Mouse (Mus musculus) lung, postnatal 4 days (tissue): Measurements from ENCODE around the gene Cdk18.

Experiments used
- DNase-seq, 2 experiments: peaks; one replicate each; pipeline ENCODE4 v3.0.0; 2021

Cdk18 gene

DNA sequence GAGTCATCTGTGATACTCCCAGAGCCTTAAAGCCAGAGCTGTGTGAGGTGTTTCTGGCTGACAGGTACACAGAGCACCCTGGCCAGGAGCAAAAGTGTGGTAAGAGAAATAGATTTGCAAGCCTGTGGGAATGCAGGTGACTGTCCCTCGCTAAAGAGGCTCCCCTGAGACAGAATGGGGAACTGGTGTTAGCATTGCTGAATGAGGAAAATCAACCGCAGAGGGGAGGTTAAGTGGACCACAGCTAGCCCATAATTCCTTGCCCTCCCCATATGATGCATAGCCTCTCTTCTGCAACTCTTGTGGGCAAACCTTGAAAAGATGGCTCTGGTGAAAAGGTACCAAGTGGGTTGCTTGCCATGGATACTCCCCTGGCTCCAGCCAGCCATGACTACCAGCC lies 9.9 kb upstream of the Cdk18 start:
- DNase-seq = peak in 1 of 2 experiments; percentile 6

DNA sequence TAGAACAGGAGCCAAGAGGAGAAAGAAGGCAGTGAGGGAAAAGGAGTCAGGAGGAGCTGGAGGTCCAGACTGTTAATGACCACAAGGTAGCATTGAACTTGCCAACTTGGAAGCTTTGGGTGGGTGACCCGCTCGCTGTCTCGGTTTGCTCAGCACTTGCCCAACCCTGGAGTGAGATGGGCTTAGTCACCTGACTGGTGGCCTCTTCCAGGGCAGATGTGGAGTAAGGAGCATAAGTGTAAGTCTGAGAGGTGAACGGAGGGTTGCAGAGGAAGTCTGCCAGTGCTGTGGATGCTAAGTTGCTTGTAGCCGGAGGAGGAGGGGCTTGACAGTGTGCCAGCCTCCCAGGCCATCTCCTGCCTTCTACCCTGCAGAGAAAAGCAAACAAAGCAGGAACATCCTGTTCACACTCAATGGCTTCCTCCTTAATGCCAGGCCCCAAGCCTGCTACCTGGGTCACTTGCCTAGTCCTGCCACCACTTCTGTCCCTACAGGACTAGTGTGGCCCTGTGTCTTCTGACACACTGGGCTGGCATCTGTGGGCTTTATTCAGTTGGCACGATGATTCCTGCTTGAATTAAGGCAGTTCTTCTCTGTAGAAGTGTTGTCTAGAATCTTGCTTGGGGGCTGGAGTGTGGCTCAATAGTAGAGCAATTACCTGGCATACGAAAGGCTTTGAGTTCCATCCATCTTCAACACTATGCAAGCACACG lies 6.6 kb upstream of the Cdk18 start:
- peak; percentile 66 to 82 for DNase-seq

DNA sequence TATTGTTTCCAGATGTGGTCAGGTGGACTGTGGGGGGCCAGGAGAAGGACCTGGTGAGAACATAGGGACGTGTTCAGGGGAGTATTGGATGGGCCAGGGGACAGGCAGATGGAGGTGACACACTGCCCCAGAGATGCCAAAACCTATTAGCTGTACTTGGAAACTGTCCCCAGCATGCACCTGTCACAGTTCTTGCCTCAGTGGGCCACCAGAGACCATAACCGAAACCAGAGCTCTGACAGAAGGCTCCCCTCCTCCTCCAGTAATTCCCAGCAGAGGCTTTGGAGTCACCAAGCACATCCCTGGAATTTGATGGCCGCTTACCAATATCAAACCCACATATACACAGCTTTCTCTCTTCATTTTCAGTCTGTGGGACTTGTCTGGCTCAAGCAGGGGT lies 5.4 kb upstream of the Cdk18 start:
- DNase-seq = no peak

DNA sequence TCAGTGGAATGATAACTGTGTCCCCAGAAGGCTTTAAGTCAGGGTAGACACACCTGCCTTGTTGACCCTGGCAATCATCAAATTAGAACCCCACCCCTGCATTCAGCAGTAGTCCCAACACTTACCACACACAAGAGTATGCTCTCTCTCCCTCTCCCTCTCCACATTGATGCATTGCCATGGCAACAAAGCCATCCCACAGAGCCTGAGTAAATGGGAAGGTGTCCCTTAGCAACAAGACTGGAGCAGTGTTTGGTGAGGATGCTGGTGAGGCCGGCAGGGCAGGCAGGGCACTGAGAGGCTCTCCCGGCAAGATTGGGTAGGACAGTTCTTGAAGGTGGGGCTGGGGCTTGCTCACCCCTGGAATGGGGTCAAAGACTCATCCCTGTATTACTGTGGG lies 4.7 kb upstream of the Cdk18 start:
- no peak for DNase-seq

DNA sequence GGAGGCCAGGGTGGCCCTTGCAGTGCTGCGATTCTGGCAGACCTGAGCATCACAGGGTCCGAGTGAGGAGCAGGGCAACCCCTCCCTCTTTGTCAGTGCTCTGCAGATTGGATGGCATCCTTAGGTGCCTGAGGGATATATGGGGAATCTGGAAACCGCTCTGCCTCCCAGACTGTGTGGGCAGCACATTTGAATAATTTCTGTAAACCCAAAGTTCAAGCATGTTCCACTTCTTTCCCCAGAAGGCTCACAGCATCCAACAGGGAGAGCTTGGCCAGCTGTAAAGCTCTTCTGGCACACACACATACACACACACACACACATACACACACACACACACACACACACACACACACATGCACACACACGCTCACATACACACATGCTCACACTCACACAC lies 4.2 kb upstream of the Cdk18 start:
- DNase-seq = no peak

DNA sequence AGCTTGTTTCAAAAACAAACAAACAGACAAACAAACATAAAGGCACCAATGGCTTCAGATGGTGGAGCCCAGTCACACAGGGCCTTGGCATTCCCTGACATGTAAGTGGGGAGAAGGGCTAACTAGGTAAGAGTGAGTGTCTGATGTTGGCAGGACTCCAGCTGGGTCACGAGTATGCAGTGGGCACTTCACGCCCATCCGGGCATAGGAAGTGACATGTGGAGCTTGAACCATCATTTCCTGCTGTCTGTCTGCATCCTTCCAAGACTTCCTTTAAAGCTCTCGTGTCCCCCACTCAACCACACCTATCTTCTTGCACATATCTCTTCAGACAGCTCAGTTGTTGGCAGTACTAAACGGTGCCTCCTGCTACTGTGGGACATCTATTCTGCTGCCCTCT lies 3.6 kb upstream of the Cdk18 start:
- DNase-seq = peak; percentile 59 to 68

DNA sequence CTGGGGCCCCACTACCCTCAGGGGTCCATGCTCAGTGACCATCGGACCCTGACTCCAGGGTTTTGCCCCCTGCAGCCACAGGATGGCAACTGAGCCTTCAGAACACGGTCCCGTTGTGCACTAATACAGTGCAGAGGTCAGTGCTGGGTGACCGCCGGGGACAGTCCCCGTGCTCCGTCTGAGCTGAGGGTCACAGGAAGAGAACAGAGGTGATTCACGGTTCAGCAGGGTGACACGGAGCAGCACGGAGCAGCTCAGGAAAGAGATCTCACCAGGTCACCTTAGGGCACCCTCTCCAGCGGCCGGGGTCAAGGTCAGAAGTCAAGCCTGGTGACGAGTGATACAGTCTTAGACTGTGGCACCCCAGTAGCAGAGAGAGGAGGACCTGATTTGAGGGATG lies 2.3 kb upstream of the Cdk18 start:
- DNase-seq = no peak

DNA sequence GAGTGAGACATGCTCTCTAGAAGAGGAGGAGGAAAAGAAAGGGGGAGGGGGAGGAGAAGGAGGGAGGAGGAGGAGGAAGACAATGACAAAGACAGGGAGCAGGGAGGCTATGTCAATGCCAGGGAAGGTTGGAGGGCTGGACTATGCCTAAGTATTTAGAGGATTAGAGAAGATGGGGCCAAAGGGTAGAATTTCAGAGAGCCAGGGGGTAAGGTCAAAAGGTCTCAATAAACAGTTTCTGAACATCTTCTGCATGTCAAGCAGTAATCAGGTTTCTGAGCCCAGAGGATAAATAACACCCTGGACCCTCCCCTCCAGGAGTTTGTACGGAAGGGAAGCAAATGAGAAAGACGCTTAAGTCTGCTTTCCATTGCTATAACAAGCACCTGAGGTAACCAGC lies 1.7 kb upstream of the Cdk18 start:
- DNase-seq = no peak

DNA sequence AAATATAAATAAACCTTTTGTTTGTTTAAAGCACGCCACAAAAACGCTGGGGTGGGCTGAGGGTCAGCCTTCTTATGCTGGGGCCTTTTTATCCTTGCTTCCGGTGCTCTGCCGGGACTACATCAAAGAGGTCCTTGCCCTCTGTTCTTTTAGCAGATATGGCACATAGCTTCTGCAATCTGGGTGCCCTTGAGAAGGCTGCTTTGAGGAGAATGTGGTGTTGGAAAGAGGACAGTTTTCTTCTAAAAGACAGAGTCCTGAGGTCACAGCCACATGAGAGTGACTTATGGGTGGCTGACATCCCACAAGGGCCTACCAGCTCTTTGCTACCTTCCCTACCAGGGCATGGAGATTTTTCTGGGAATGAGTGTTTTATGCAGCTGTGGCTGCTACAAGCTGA lies 1.1 kb upstream of the Cdk18 start:
- no peak for DNase-seq

DNA sequence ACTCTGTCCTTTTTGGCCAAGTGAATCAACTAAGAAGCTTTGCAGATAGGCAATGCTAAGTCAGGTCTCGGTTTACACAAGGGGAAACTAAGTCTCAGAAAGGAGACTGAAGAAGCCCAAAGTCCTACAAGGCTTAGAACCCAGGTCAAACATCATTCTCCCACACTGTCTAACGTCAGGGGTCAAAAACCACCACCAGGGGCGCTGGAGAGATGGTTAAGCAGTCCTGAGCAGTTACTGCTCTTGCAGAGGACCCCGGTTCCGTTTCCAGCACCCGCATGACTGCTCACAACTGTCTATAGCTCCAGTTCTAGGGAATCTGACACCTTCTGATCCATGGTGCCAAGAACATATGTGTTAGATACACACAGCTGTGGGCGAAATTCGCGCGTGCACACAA lies 687 bp upstream of the Cdk18 start:
- peak in 1 of 2 experiments; percentile 61 for DNase-seq

DNA sequence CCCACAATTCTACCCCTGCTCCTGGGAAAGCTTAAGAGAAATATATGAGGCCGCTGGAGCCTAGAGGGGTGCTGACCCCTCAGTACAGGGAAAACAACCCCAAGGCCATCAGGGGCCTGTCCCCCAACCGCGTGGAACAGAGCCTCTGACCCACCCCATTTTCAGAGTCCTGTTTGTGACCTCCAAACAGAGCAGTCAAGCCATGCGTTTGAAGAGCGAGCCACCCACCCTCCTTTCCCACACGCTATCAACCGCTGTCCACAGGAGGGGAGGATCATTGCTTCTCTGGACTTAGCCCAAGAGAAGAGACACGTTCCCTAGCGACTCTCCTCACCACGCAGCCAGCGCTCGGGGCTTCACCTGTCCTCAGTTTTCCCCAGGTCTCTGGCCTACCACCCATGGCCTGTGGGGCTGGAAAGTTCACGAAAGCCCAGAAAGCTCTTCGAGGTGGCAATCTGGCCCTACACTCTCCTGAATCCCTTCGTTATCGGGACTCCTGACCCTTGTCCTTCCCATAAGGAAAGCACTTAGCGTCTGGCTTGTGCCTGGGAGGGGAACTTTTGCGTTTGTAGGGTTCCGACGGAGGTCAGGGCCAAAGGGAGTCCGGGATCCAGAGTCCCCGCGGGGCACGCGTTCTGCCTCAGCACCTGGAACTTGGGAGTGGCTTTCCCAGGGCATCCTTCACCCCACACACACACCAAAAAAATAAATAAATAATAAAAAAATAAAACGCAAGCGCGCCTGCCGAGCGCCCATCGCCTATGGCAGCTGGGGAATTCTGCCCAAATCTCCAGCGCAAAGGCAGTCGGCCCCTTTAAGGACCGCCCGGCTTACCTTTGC lies 688 bp downstream of the Cdk18 start:
- DNase-seq = no peak

DNA sequence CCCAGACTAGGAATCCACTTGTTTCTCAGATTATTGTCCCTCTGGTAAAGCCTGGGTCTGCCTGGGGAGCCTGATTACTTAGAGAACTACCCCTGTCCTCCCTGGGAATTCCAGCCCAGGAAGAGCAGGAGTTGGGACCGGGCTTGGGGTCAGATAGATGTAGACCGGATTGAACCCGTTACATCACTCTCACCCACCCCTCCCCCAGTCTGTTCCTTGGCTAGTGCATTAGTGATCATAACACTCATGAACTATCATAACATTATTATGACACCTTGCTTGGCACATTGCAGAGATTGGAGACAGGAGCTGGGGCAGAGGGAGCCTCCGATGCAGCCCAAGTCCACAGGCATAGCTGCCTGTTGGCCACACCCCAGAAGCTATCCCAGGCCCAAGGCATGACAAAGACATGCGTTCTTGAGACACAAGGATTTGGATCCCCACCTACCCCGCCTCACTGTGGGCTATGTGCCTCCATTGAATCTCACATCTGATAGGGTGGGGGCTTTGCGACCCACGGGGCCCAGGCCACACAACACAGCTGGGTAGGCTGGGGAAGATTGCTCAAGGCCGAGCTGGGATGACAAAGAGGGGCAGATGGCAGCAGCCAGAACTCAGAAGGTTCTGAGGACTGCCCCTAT lies 1.4 kb downstream of the Cdk18 start:
- DNase-seq = no peak

DNA sequence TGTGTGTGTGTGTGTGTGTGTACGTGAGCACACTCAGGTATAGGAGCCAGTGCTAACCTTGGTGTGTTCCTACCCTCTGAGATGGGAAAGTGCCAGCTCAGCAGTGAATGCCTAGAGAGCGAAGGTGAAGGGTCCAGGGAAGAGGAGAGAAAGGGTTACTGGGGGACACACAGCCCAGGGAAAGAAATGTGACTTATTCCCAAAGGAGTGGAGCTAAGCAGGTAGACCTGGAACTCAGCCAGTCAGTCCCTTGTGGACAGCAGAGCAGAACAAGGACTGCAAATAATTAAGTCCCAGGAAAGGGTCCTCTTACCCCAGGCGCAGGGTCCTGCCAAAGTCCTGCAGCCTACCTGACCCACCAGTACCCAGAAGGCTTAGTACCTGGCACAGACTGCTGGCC lies 2.6 kb downstream of the Cdk18 start:
- no peak for DNase-seq

DNA sequence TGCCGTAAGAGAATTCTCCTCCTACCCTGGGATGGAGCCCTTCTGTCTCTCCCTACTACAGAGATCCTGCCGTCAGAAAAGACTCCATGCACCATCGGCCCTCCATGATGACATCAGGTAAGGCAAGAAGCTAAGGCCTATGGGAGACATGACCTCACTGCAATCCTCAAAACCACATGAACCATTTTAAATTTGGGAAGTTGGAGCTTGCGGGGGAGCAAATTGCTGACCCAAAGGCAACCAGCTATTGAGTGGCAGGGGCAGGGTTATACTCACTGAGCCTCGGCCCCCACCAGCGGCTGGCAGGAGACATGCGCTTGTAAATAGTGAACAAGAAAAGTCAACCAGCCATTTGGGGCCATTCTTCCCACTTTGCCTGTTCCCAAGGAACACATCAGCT lies 3.9 kb downstream of the Cdk18 start:
- no peak for DNase-seq

DNA sequence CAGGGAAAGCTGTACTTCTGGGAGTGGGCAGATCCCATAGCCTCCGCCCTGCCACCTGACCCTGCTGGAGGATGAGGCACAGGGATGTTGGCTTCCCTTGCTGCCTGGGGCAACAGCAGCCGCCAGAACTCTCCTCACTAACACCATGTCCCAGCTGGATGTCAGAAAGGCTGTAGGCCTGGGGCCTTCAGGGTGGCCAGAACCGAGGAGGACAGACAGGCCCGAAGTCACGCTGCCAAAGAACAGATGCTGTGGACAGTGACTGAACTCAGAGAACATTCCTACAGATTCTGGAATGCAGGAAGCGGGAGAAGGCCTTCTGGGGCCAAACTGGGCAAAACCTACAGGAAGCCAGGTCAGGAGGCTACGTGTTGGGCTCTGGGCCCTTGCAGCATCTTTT lies 11.2 kb downstream of the Cdk18 start:
- peak in 1 of 2 experiments; percentile 71 for DNase-seq

DNA sequence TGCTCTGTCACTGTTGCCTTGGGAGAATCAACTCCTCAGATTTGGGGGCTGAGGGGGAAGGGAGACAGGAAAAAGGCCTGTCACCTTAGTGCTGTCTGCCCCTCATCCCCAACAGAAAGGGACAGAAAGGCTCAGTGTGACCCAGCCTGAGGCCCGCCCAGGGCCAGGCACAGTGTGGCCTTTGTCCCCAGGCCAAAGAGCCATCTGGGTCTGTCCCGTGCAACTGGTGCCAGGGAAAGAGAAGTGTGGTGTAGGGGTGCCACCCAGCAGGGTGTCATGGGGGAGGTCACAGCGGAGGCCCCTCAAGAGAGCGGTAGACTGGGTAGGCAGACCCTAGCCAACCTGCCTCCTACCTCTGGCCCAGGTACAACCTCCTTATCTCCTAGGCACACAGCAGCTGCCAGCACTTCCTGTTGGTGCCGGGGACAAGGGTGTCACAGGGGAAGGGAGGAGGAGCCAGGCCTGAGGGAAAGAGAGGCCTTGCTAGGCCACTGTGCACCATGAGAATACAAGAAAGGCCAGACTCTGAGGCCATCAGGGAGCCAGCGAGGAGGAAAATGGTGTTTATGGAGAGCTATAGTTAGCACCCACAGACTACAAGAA lies 13.6 kb downstream of the Cdk18 start:
- DNase-seq = peak in 1 of 2 experiments; percentile 52

DNA sequence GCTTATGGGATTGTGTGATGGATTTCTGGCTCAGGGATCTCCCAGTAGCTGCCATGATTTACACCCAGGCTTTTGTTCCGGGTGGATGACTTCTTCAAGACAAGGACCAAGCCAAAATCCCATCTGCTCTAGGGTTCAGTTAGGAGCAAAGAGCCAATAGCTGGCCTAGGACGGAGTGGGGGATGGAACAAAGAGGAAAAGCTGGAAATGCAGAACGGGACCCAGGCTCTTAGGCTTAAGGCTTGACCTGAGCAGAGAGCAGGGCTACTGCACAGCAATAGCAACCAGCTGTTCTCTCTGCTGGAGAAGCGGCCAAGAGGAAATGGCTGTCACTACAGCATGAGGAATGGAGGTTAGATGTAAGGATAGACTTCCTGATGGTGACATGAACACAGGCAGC lies 14.2 kb downstream of the Cdk18 start:
- DNase-seq = peak in 1 of 2 experiments; percentile 58

DNA sequence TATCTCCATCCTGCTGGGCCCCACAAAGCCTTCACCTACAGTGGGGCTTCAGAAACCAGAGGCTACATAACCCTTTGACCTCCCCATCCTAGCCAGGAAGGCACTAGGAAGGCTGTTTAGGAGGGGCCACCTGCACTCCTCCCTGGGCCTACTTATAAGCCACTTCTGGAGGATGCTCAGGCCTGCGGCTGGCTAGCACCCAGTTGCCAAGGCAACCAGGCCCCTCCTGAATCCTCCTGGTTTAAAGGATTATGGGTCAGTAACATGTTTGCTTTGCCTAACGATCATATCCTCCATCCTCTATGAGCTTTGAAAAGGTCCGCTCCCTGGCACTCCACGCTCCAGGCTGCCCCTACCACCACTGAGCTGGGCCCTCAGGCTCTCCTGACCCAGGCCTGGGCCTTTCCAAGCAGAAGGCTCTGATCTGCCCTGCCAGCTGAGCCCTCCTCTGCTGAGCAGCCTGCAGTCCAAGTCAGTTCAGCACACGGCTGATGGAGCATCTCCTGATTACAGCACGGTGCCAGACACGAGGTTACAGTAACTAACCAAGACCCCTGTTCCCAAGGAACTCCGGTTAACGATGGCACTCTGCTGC lies 16.0 kb downstream of the Cdk18 start:
- DNase-seq = no peak

DNA sequence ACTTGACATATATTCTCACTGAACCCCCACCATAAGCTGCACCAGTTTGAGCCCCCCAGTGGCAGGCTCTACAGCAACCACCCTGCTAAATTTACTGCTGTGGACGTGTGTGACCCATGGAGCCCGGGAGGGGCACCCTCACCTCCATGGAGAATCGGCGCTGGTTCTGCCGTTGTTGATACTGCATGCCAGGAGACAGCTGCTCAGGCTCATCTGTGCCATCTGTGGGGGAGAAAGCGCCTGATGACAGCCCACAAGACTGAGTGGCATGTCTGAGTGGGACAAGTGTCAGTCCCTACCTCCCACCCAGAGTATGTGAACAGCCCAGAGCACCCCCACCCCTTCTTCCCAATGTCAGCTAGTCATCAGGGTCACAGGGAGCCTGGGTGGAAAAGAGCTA lies 17.6 kb downstream of the Cdk18 start:
- no peak for DNase-seq

DNA sequence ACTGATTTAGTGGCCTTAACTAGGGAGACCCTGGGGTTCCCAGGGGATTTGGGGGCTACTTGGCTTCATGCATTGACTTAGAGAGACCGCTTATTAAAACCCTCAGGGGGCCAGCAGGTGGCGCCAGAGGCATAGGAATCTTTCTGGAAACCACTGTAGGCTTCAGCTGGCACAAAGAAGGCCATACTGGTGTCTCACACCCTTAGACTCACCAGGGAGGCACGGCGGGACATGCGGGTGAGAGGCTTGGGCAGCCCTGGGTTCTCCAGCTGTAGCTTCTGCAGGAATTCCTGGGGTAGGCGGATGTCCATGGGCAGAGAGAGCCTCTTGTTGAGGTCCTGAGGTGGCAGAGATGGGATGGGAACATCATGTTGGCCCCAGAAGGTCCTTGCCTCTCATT lies 18.2 kb downstream of the Cdk18 start:
- peak; percentile 81 to 86 for DNase-seq

DNA sequence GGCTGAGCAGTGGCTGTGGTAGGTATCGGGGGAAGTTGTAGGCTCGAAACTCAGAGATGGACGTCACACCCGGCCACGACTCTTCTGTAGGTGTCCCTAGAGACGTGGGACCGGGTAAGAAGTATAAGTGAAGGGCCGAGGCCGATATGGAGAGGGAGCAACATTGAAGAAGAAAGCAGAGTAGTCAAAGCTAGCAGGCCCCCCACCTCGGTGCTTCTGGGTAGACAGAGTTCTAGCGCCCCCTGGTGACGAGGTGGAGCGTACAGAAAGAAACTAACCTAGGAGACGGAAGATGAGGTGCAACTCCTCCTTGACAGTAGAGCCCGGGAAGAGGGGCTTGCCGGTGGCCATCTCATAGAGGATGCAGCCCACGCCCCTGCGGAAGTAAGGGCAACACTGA lies 22.9 kb downstream of the Cdk18 start:
- peak; percentile 54 to 73 for DNase-seq

DNA sequence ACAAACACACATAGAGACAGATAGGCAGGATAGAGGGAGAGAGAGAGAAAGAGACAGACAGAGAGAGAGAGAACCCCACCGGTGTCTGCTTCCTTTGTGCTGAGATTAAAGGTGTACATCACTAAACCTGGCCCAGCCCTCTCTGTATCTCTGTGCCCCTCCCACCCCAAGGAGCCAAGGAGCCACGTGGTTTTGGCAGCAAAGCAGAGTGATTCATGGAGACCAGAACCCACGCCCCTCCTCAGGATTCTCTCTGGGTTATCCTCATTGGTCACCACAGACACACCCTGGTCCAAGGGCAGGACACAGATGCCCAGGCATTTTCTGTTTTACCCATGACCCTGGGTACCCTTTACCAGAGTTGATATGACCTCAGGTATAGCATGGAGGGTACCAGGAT lies 26.4 kb downstream of the Cdk18 start:
- DNase-seq = no peak

DNA sequence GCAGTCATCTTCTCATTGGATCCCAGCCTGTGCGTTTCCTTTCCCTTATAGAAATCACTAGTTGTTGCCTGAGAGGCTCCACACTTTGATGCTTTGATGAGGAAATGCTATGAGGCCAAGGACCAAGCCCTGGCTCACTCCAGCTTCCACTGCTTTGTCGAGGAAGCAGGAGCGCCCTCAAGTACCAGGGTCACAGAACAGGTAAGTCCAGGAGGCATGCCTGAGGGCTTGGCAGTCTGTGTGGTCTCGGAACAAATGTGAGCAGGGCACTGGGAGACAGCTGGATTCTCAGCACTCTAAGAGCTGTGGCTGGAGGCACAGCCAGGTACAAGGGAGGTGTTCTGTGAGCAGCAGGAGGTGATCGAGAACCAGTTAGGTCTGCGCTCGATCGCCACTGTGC lies 27.1 kb downstream of the Cdk18 start:
- DNase-seq = peak in 1 of 2 experiments; percentile 52
